Mouse (Mus musculus): Measurements from ENCODE around the gene Olfr1124. TPM values are rescaled to one million over a fixed set of nuclear protein-coding genes. Genes with fewer than 3 reads are reported as not detected.

Gene Olfr1124
- not detected for polyA plus RNA-seq (2015; fragmentation: Illumina TruSeq; extraction: RNeasy Lipid Tissue Mini Kit (QIAGEN cat#74804); ENCODE audit: insufficient read depth, low read depth, low replicate concordance)

GRCm38 (mm10) chr2:87429975-87430374 is at the start of gene Olfr1124:
Olfr1124 (plus strand) TSS chr2:87430275.

GRCm38 (mm10) chr2:87385549-87385948 is 44.5 kb upstream of the Olfr1124 start, which contains the start of gene Olfr1122:
Olfr1122 (plus strand) TSS chr2:87385849.

GRCm38 (mm10) chr2:87416335-87416734 is 13.7 kb upstream of the Olfr1124 start, which contains the start of gene Olfr1123:
Olfr1123 (plus strand) TSS chr2:87416635.

GRCm38 (mm10) chr2:87453662-87454061 is 23.6 kb downstream of the Olfr1124 start, which contains the start of gene Olfr1126:
Olfr1126 (plus strand) TSS chr2:87453962.

Other genes with a start within 250 kb of the Olfr1124 start
- not detected for gene Olfr1112, start 242.5 kb upstream of the Olfr1124 start, polyA plus RNA-seq (2015; fragmentation: Illumina TruSeq; extraction: RNeasy Lipid Tissue Mini Kit (QIAGEN cat#74804); ENCODE audit: insufficient read depth, low read depth, low replicate concordance)
- gene Olfr1113, start 221.3 kb upstream of the Olfr1124 start, polyA plus RNA-seq (2015; fragmentation: Illumina TruSeq; extraction: RNeasy Lipid Tissue Mini Kit (QIAGEN cat#74804); ENCODE audit: insufficient read depth, low read depth, low replicate concordance): not detected
- gene Olfr1115, start 182.3 kb upstream of the Olfr1124 start, polyA plus RNA-seq (2015; fragmentation: Illumina TruSeq; extraction: RNeasy Lipid Tissue Mini Kit (QIAGEN cat#74804); ENCODE audit: insufficient read depth, low read depth, low replicate concordance): not detected
- gene Olfr1116, start 162.7 kb upstream of the Olfr1124 start, polyA plus RNA-seq (2015; fragmentation: Illumina TruSeq; extraction: RNeasy Lipid Tissue Mini Kit (QIAGEN cat#74804); ENCODE audit: insufficient read depth, low read depth, low replicate concordance): not detected
- gene Olfr1118, start 122.7 kb upstream of the Olfr1124 start, polyA plus RNA-seq (2015; fragmentation: Illumina TruSeq; extraction: RNeasy Lipid Tissue Mini Kit (QIAGEN cat#74804); ENCODE audit: insufficient read depth, low read depth, low replicate concordance): not detected
- gene Olfr1120, start 75.5 kb upstream of the Olfr1124 start, polyA plus RNA-seq (2015; fragmentation: Illumina TruSeq; extraction: RNeasy Lipid Tissue Mini Kit (QIAGEN cat#74804); ENCODE audit: insufficient read depth, low read depth, low replicate concordance): not detected
- not detected for gene Olfr1121, start 60.4 kb upstream of the Olfr1124 start, polyA plus RNA-seq (2015; fragmentation: Illumina TruSeq; extraction: RNeasy Lipid Tissue Mini Kit (QIAGEN cat#74804); ENCODE audit: insufficient read depth, low read depth, low replicate concordance)
- gene Olfr1122, start 44.4 kb upstream of the Olfr1124 start, polyA plus RNA-seq (2015; fragmentation: Illumina TruSeq; extraction: RNeasy Lipid Tissue Mini Kit (QIAGEN cat#74804); ENCODE audit: insufficient read depth, low read depth, low replicate concordance): not detected
- not detected for gene Olfr1123, start 13.6 kb upstream of the Olfr1124 start, polyA plus RNA-seq (2015; fragmentation: Illumina TruSeq; extraction: RNeasy Lipid Tissue Mini Kit (QIAGEN cat#74804); ENCODE audit: insufficient read depth, low read depth, low replicate concordance)
- not detected for gene Olfr1126, start 23.7 kb downstream of the Olfr1124 start, polyA plus RNA-seq (2015; fragmentation: Illumina TruSeq; extraction: RNeasy Lipid Tissue Mini Kit (QIAGEN cat#74804); ENCODE audit: insufficient read depth, low read depth, low replicate concordance)
- gene Pramel7, start 66.8 kb downstream of the Olfr1124 start, polyA plus RNA-seq (2015; fragmentation: Illumina TruSeq; extraction: RNeasy Lipid Tissue Mini Kit (QIAGEN cat#74804); ENCODE audit: insufficient read depth, low read depth, low replicate concordance): not detected
- gene Pramel6, start 76.3 kb downstream of the Olfr1124 start, polyA plus RNA-seq (2015; fragmentation: Illumina TruSeq; extraction: RNeasy Lipid Tissue Mini Kit (QIAGEN cat#74804); ENCODE audit: insufficient read depth, low read depth, low replicate concordance): not detected
- gene Olfr153, start 101.5 kb downstream of the Olfr1124 start, polyA plus RNA-seq (2015; fragmentation: Illumina TruSeq; extraction: RNeasy Lipid Tissue Mini Kit (QIAGEN cat#74804); ENCODE audit: insufficient read depth, low read depth, low replicate concordance): not detected
- gene Olfr1128, start 115.3 kb downstream of the Olfr1124 start, polyA plus RNA-seq (2015; fragmentation: Illumina TruSeq; extraction: RNeasy Lipid Tissue Mini Kit (QIAGEN cat#74804); ENCODE audit: insufficient read depth, low read depth, low replicate concordance): not detected
- not detected for gene Olfr1129, start 143.6 kb downstream of the Olfr1124 start, polyA plus RNA-seq (2015; fragmentation: Illumina TruSeq; extraction: RNeasy Lipid Tissue Mini Kit (QIAGEN cat#74804); ENCODE audit: insufficient read depth, low read depth, low replicate concordance)
- gene Olfr1130, start 175.9 kb downstream of the Olfr1124 start, polyA plus RNA-seq (2015; fragmentation: Illumina TruSeq; extraction: RNeasy Lipid Tissue Mini Kit (QIAGEN cat#74804); ENCODE audit: insufficient read depth, low read depth, low replicate concordance): not detected
- gene Olfr1131, start 196.8 kb downstream of the Olfr1124 start, polyA plus RNA-seq (2015; fragmentation: Illumina TruSeq; extraction: RNeasy Lipid Tissue Mini Kit (QIAGEN cat#74804); ENCODE audit: insufficient read depth, low read depth, low replicate concordance): not detected
- gene Olfr1132, start 207.3 kb downstream of the Olfr1124 start, polyA plus RNA-seq (2015; fragmentation: Illumina TruSeq; extraction: RNeasy Lipid Tissue Mini Kit (QIAGEN cat#74804); ENCODE audit: insufficient read depth, low read depth, low replicate concordance): not detected
- not detected for gene Olfr1133, start 217.1 kb downstream of the Olfr1124 start, polyA plus RNA-seq (2015; fragmentation: Illumina TruSeq; extraction: RNeasy Lipid Tissue Mini Kit (QIAGEN cat#74804); ENCODE audit: insufficient read depth, low read depth, low replicate concordance)
- not detected for gene Olfr1134, start 228.2 kb downstream of the Olfr1124 start, polyA plus RNA-seq (2015; fragmentation: Illumina TruSeq; extraction: RNeasy Lipid Tissue Mini Kit (QIAGEN cat#74804); ENCODE audit: insufficient read depth, low read depth, low replicate concordance)
- gene Olfr1135, start 243.4 kb downstream of the Olfr1124 start, polyA plus RNA-seq (2015; fragmentation: Illumina TruSeq; extraction: RNeasy Lipid Tissue Mini Kit (QIAGEN cat#74804); ENCODE audit: insufficient read depth, low read depth, low replicate concordance): not detected